Mouse (Mus musculus) testis, adult 2 months (tissue): ENCODE results near the gene Ankle1. TPM values are rescaled to one million over a fixed set of nuclear protein-coding genes. Genes with fewer than 3 reads are reported as not detected.

ENCODE experiments used
- H3K27ac ChIP-seq: fragments of 200-500 bp; 2 replicates; pipeline ENCODE4 v1.5.1; 2012; ENCODE audit warnings: low read depth, low read length; ENCODE audit not compliant: control insufficient read depth, insufficient read depth
- H3K27me3 ChIP-seq: fragments of 200-500 bp; 2 replicates; pipeline ENCODE4 v1.6.1; 2012; ENCODE audit warnings: mild to moderate bottlenecking, low read length, moderate library complexity; ENCODE audit not compliant: control insufficient read depth, insufficient read depth
- H3K36me3 ChIP-seq: fragments of 200-500 bp; 2 replicates; pipeline ENCODE4 v1.6.1; 2012; ENCODE audit warnings: mild to moderate bottlenecking, low read length; ENCODE audit not compliant: control insufficient read depth, insufficient read depth
- H3K4me1 ChIP-seq: fragments of 200-500 bp; 2 replicates; pipeline ENCODE4 v1.6.1; 2012; ENCODE audit warnings: low read length; ENCODE audit not compliant: control insufficient read depth, insufficient read depth
- H3K4me3 ChIP-seq: fragments of 200-500 bp; 2 replicates; pipeline ENCODE4 v1.5.1; 2012; ENCODE audit warnings: low read depth, mild to moderate bottlenecking, low read length, moderate library complexity, mixed read lengths; ENCODE audit not compliant: control insufficient read depth
- CTCF ChIP-seq: fragments of 200-500 bp; IDR thresholded peaks from 2 replicates; pipeline ENCODE4 v1.5.1; 2012; ENCODE audit warnings: low read depth, mild to moderate bottlenecking, inconsistent platforms, low read length, moderate library complexity; ENCODE audit not compliant: control insufficient read depth, insufficient read depth, insufficient replicate concordance
- POLR2A ChIP-seq: fragments of 200-500 bp; IDR thresholded peaks from 2 replicates; pipeline ENCODE4 v1.6.1; 2012; ENCODE audit warnings: low read depth, mild to moderate bottlenecking, inconsistent platforms, low read length, moderate library complexity; ENCODE audit not compliant: control insufficient read depth
- polyA plus RNA-seq: library from polyadenylated mRNA; depleted of rRNA; stranded (reverse); fragments of >200 nt; gene quantifications from 2 replicates; pipeline ENCODE4 v1.2.3, GENCODE M21; 2012; rRNA removed

The Ankle1 gene
- 1.9 and 2.3 TPM in 2 replicates for polyA plus RNA-seq

GRCm38 (mm10) chr8:71405401-71406098 is at the start of gene Ankle1:
Gene Ankle1 (plus strand): TSS chr8:71406010.
- Histone ChIP-seq H3K27me3 (no peaks in the 10 kb centered on the region), H3K4me3 (peak within 1 kb of the TSS; percentile 73), H3K27ac (no peak within 1 kb of the TSS), H3K36me3 (no peaks in the 10 kb centered on the region), H3K4me1 (peaks cover 12% of the 10 kb centered on the region)
- TF ChIP-seq CTCF: peak; percentile 50; the same call in 1 of the 2 replicates
- no peak; the same call in 1 of the 2 replicates for TF ChIP-seq POLR2A

DNA sequence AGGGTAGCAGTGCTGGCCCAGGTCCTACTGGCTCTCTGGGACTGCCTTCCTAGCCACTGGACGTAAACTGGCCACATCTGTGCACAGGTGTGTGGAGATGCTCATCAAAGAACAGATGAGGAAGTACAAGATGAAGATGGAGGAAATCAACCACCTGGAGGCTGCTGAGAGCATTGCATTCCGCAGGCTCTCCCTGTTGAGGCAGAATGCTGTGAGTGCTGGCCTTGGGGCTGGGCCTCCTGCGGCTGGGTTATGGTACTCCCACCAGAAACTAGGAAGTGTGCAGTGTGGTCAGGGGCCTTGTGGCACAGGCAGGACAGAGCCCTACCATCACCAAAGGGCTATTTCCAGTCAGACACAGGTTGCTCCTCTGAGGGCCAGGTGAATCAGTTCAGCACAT is 47.8 kb upstream of the Ankle1 start:
- peak; percentile 3; the same call in 1 of the 2 replicates for TF ChIP-seq CTCF
- no peak for TF ChIP-seq POLR2A
- no peak overlapping the region for H3K4me3 ChIP-seq
- no peak overlapping the region for H3K27ac ChIP-seq
- H3K4me1 ChIP-seq: no peaks in the 10 kb centered on the region
- H3K27me3 ChIP-seq: no peaks in the 10 kb centered on the region
- no peaks in the 10 kb centered on the region; the same call in 1 of the 2 replicates for H3K36me3 ChIP-seq

DNA sequence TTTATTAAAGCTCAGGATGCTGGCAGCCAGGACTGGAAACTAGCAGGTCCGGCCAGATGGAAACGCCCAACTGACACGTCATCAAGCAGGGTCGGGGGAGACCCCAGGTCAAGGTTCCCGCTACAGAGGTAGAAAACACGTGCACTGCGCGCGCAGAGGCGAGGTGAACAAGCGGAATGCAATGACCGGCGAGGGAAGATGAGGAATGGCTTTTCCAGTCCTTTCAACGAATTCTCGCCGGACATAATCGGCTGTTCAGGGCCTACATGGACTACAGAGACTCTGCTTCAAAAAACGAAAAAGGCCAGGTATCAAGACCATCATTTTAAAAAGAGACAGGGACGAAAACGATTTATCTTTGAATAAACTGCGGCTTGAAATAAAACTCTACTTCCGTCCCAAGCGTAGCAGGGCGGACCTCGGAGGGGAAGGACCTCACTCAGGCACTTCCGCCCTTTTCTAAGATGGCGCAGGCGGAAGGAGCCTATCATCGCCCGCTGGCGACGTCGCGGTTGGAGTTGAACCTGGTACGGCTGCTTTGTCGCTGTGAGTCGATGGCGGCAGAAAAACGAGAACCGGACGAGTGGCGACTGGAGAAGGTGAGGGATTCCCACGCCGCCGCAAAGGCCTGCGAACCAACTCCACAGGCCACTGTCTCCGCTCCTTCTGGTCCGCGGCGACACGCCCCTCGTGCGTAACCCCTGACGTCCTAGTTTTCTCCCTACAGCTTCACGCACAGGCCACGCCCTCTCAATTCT is 38.9 kb upstream of the Ankle1 start, which contains the start of gene Use1:
Gene Use1, plus strand, starts transcription at position 78 of the 758 bp plus-strand sequence.
- peaks cover 10% of the 10 kb centered on the region for H3K4me1 ChIP-seq
- peak within 1 kb of the TSS; percentile 95 for H3K4me3 ChIP-seq
- no peaks in the 10 kb centered on the region for H3K27me3 ChIP-seq
- TF ChIP-seq POLR2A (peak; percentile 83), CTCF (no peak; the same call in 1 of the 2 replicates)
- peak within 1 kb of the TSS; percentile 98 for H3K27ac ChIP-seq
- no peaks in the 10 kb centered on the region; the same call in 1 of the 2 replicates for H3K36me3 ChIP-seq

DNA sequence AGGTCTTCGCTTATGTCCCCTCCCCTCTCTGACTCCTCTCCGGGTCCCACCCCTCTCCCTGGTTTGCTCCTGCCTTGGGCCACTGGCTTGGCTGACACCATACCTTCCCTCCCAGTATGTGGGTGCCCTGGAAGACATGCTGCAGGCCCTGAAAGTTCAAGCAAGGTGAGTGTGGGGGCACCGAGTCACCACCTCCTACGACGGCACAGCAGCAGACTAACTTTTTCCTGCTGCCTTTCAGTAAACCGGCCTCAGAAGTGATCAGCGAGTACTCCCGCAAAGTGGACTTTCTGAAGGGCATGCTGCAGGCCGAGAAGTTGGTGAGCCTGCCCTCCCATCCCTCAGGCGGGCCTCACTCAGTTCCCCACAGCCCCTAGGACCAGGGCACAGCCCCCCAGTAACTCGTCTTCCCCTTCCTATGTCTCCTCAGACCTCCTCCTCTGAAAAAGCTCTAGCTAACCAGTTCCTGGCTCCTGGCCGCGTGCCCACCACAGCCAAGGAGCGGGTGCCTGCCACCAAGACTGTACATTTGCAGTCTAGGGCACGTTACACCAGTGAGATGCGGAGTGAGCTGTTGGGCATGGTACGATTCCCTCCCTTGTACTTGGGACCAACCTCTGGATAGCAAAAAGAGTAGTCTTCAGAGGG is 38.2 kb upstream of the Ankle1 start:
- peak overlapping the region; percentile 95 for H3K4me3 ChIP-seq
- TF ChIP-seq CTCF (no peak), POLR2A (no peak)
- H3K27ac ChIP-seq: peak overlapping the region; percentile 98
- H3K36me3 ChIP-seq: no peaks in the 10 kb centered on the region; the same call in 1 of the 2 replicates
- peaks cover 13% of the 10 kb centered on the region for H3K4me1 ChIP-seq
- H3K27me3 ChIP-seq: no peaks in the 10 kb centered on the region

DNA sequence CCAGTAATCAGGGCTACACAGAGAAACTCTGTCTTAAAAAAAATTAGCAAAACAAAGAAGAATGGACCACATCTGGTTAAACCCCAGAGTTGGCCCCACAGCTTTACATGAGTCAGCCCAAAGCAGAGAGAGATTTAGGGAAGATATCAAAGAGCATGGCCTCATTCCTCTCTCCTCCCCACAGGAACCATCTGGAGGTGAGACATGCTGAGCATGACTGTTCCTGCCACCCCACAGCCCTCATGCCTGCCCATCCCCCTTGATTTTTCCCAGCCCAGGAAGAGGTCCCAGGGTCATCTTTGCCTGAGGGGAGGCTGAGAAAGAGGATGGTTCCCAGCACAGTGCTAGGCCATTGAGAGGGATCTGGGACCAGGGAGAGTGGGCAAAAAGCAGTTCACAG is 37.4 kb upstream of the Ankle1 start:
- Histone ChIP-seq H3K36me3 (no peaks in the 10 kb centered on the region; the same call in 1 of the 2 replicates), H3K4me1 (peaks cover 13% of the 10 kb centered on the region), H3K27me3 (no peaks in the 10 kb centered on the region), H3K4me3 (peak overlapping the region; percentile 95), H3K27ac (peak overlapping the region; percentile 56; the same call in 1 of the 2 replicates)
- no peak for TF ChIP-seq CTCF
- TF ChIP-seq POLR2A: peak; percentile 46; the same call in 1 of the 2 replicates

- peak overlapping the region; percentile 65; the same call in 1 of the 2 replicates for H3K27ac ChIP-seq
- TF ChIP-seq POLR2A (no peak), CTCF (no peak)
- H3K4me3 ChIP-seq: peak overlapping the region; percentile 41
- no peaks in the 10 kb centered on the region for H3K27me3 ChIP-seq
- peaks cover 13% of the 10 kb centered on the region for H3K4me1 ChIP-seq
- H3K36me3 ChIP-seq: no peaks in the 10 kb centered on the region; the same call in 1 of the 2 replicates
Observed at GRCm38 (mm10) chr8:71369040-71369718, 36.6 kb upstream of the Ankle1 start.
